Mouse (Mus musculus) midbrain, embryonic 15.5 days (tissue): Measurements from ENCODE around the gene Fxyd4. TPM values are rescaled to one million over a fixed set of nuclear protein-coding genes. Genes with fewer than 3 reads are reported as not detected.

ENCODE experiments used
- ATAC-seq: fragments of 200-750 bp; cut with Nextera tagmentation; replicated peaks from 2 replicates; pipeline ENCODE4 v1.8.0; 2017; ENCODE audit warnings: moderate TSS enrichment
- H3K27ac ChIP-seq: fragments of 300-500 bp; sonication (generic); 2 replicates; pipeline ENCODE4 v1.5.1; 2015; ENCODE audit warnings: mild to moderate bottlenecking, inconsistent platforms
- H3K27me3 ChIP-seq: fragments of 300-500 bp; sonication (generic); replicated peaks from 2 replicates; pipeline ENCODE4 v1.6.1; 2015; ENCODE audit warnings: inconsistent platforms
- H3K36me3 ChIP-seq: fragments of 300-500 bp; sonication (generic); replicated peaks from 2 replicates; pipeline ENCODE4 v1.6.1; 2015; ENCODE audit warnings: inconsistent platforms
- H3K4me1 ChIP-seq: fragments of 300-500 bp; sonication (generic); 2 replicates; pipeline ENCODE4 v1.6.1; 2015; ENCODE audit warnings: inconsistent platforms
- H3K4me2 ChIP-seq: fragments of 300-500 bp; sonication (generic); 2 replicates; pipeline ENCODE4 v1.6.1; 2015; ENCODE audit warnings: inconsistent platforms, mild to moderate bottlenecking, moderate library complexity
- H3K4me3 ChIP-seq: fragments of 300-500 bp; sonication (generic); 2 replicates; pipeline ENCODE4 v1.5.1; 2015; ENCODE audit warnings: mild to moderate bottlenecking, inconsistent platforms
- H3K9ac ChIP-seq: fragments of 300-500 bp; sonication (generic); 2 replicates; pipeline ENCODE4 v1.6.1; 2015; ENCODE audit warnings: mild to moderate bottlenecking, inconsistent platforms
- H3K9me3 ChIP-seq: fragments of 300-500 bp; sonication (generic); 2 replicates; pipeline ENCODE4 v1.6.1; 2016; ENCODE audit warnings: inconsistent platforms
- whole genome bisulfite sequencing: fragments of 180-500 bp; shearing (Covaris S2); methylation state at CpG from one replicate; pipeline ENCODE4 v1.1.7; 2015; ENCODE audit warnings: mixed read lengths; 5-methylcytosine and 5-hydroxymethylcytosine counted together
- polyA plus RNA-seq: library from polyadenylated mRNA; unstranded; fragments of >200 nt; fragmentation: Nextera tagmentation; extraction: Ambion mirVana; gene quantifications from 2 replicates; pipeline ENCODE4 v1.2.1, GENCODE M21; 2015

Fxyd4 gene
- polyA plus RNA-seq: 2.8 and 4.7 TPM in 2 replicates

- Histone ChIP-seq H3K27ac (no peak within 1 kb of the TSS), H3K9ac (no peak within 1 kb of the TSS), H3K4me1 (no peaks in the 10 kb centered on the region), H3K36me3 (no peaks in the 10 kb centered on the region), H3K9me3 (no peaks in the 10 kb centered on the region), H3K4me2 (no peak within 1 kb of the TSS), H3K4me3 (no peak within 1 kb of the TSS), H3K27me3 (no peaks in the 10 kb centered on the region)
- 82% methylated on average over 10 of the region's 10 CpGs for WGBS
- no peak for ATAC-seq
Observed at GRCm38 (mm10) chr6:117937222-117937932, at the start of gene Fxyd4. Fxyd4 (minus strand) TSS chr6:117937692.

- Histone ChIP-seq H3K36me3 (no peaks in the 10 kb centered on the region), H3K27ac (no peak overlapping the region), H3K4me3 (no peak overlapping the region), H3K4me2 (no peak overlapping the region), H3K9me3 (no peaks in the 10 kb centered on the region), H3K9ac (no peak overlapping the region), H3K4me1 (no peaks in the 10 kb centered on the region), H3K27me3 (no peaks in the 10 kb centered on the region)
- WGBS: 60% methylated on average over 5 of the region's 5 CpGs
- no peak for ATAC-seq
Observed at GRCm38 (mm10) chr6:117987173-117987572, 49.7 kb upstream of the Fxyd4 start.

- no peak for ATAC-seq
- no peaks in the 10 kb centered on the region for H3K4me1 ChIP-seq
- 61% methylated on average over 9 of the region's 9 CpGs for WGBS
- H3K36me3 ChIP-seq: no peaks in the 10 kb centered on the region
- no peaks in the 10 kb centered on the region for H3K27me3 ChIP-seq
- H3K4me3 ChIP-seq: no peak overlapping the region
- H3K27ac ChIP-seq: no peak overlapping the region
- H3K9ac ChIP-seq: no peak overlapping the region
- H3K9me3 ChIP-seq: no peaks in the 10 kb centered on the region
- no peak overlapping the region for H3K4me2 ChIP-seq
Observed at GRCm38 (mm10) chr6:117966729-117967128, 29.2 kb upstream of the Fxyd4 start.

GRCm38 (mm10) chr6:117963201-117963600 is 25.7 kb upstream of the Fxyd4 start:
- no peaks in the 10 kb centered on the region for H3K4me1 ChIP-seq
- no peak overlapping the region for H3K27ac ChIP-seq
- WGBS: 81% methylated on average over 3 of the region's 3 CpGs
- ATAC-seq: no peak
- H3K9me3 ChIP-seq: no peaks in the 10 kb centered on the region
- H3K27me3 ChIP-seq: no peaks in the 10 kb centered on the region
- H3K4me2 ChIP-seq: no peak overlapping the region
- no peak overlapping the region for H3K9ac ChIP-seq
- H3K4me3 ChIP-seq: no peak overlapping the region
- no peaks in the 10 kb centered on the region for H3K36me3 ChIP-seq

GRCm38 (mm10) chr6:117956851-117957501 is 19.5 kb upstream of the Fxyd4 start:
- Histone ChIP-seq H3K9me3 (no peaks in the 10 kb centered on the region), H3K4me2 (no peak overlapping the region), H3K4me1 (0 out of 2 replicates have a peak, but pooled peaks cover 6% of the 10 kb centered on the region), H3K27ac (no peak overlapping the region), H3K27me3 (no peaks in the 10 kb centered on the region), H3K36me3 (no peaks in the 10 kb centered on the region), H3K4me3 (no peak overlapping the region), H3K9ac (no peak overlapping the region)
- 19% methylated on average over 14 of the region's 14 CpGs for WGBS
- ATAC-seq: no peak

- Histone ChIP-seq H3K4me1 (0 out of 2 replicates have a peak, but pooled peaks cover 6% of the 10 kb centered on the region), H3K27me3 (no peaks in the 10 kb centered on the region), H3K27ac (no peak overlapping the region), H3K9me3 (no peaks in the 10 kb centered on the region), H3K36me3 (no peaks in the 10 kb centered on the region), H3K9ac (no peak overlapping the region), H3K4me3 (no peak overlapping the region), H3K4me2 (no peak overlapping the region)
- no peak for ATAC-seq
- WGBS: 73% methylated on average over 6 of the region's 6 CpGs
Observed at GRCm38 (mm10) chr6:117956161-117956560, 18.7 kb upstream of the Fxyd4 start.

GRCm38 (mm10) chr6:117952330-117952729 is 14.8 kb upstream of the Fxyd4 start:
- 91% methylated on average over 4 of the region's 4 CpGs for WGBS

GRCm38 (mm10) chr6:117943899-117944298 is 6.4 kb upstream of the Fxyd4 start:
- no peak for ATAC-seq
- no peak overlapping the region for H3K4me2 ChIP-seq
- H3K27ac ChIP-seq: no peak overlapping the region
- H3K36me3 ChIP-seq: no peaks in the 10 kb centered on the region
- no peak overlapping the region for H3K4me3 ChIP-seq
- no peak overlapping the region for H3K9ac ChIP-seq
- H3K4me1 ChIP-seq: no peaks in the 10 kb centered on the region
- no peaks in the 10 kb centered on the region for H3K27me3 ChIP-seq
- no peaks in the 10 kb centered on the region for H3K9me3 ChIP-seq
- 87% methylated on average over 2 of the region's 2 CpGs for WGBS

More at GRCm38 (mm10) chr6:117952330-117952729, 14.8 kb upstream of the Fxyd4 start:
- Histone ChIP-seq H3K9me3 (no peaks in the 10 kb centered on the region), H3K9ac (no peak overlapping the region), H3K27ac (no peak overlapping the region), H3K36me3 (no peaks in the 10 kb centered on the region), H3K27me3 (no peaks in the 10 kb centered on the region), H3K4me1 (0 out of 2 replicates have a peak, but pooled peaks cover 6% of the 10 kb centered on the region), H3K4me2 (no peak overlapping the region), H3K4me3 (no peak overlapping the region)
- ATAC-seq: no peak

GRCm38 (mm10) chr6:117942769-117943168 is 5.3 kb upstream of the Fxyd4 start:
- Histone ChIP-seq H3K36me3 (no peaks in the 10 kb centered on the region), H3K4me3 (no peak overlapping the region), H3K27me3 (no peaks in the 10 kb centered on the region), H3K27ac (no peak overlapping the region), H3K4me2 (no peak overlapping the region), H3K9me3 (no peaks in the 10 kb centered on the region), H3K9ac (no peak overlapping the region), H3K4me1 (no peaks in the 10 kb centered on the region)
- 79% methylated on average over 10 of the region's 10 CpGs for WGBS
- ATAC-seq: no peak

GRCm38 (mm10) chr6:117938951-117939350 is 1.5 kb upstream of the Fxyd4 start:
- WGBS: 89% methylated on average over 10 of the region's 10 CpGs
- no peak for ATAC-seq
- no peaks in the 10 kb centered on the region for H3K27me3 ChIP-seq
- H3K4me1 ChIP-seq: no peaks in the 10 kb centered on the region
- no peak overlapping the region for H3K4me2 ChIP-seq
- H3K4me3 ChIP-seq: no peak overlapping the region
- no peaks in the 10 kb centered on the region for H3K9me3 ChIP-seq
- no peak overlapping the region for H3K9ac ChIP-seq
- no peak overlapping the region for H3K27ac ChIP-seq
- no peaks in the 10 kb centered on the region for H3K36me3 ChIP-seq

GRCm38 (mm10) chr6:117935681-117936612 is 1.5 kb downstream of the Fxyd4 start:
- no peak for ATAC-seq
- Histone ChIP-seq H3K36me3 (no peaks in the 10 kb centered on the region), H3K9me3 (no peaks in the 10 kb centered on the region), H3K4me1 (no peaks in the 10 kb centered on the region), H3K27me3 (no peaks in the 10 kb centered on the region), H3K4me2 (no peak overlapping the region), H3K9ac (no peak overlapping the region), H3K27ac (no peak overlapping the region), H3K4me3 (no peak overlapping the region)
- WGBS: 91% methylated on average over 14 of the region's 14 CpGs

GRCm38 (mm10) chr6:117934301-117934700 is 3.2 kb downstream of the Fxyd4 start:
- Histone ChIP-seq H3K4me1 (no peaks in the 10 kb centered on the region), H3K27me3 (no peaks in the 10 kb centered on the region), H3K9ac (no peak overlapping the region), H3K36me3 (no peaks in the 10 kb centered on the region), H3K9me3 (no peaks in the 10 kb centered on the region), H3K4me2 (no peak overlapping the region), H3K4me3 (no peak overlapping the region), H3K27ac (no peak overlapping the region)
- ATAC-seq: no peak
- WGBS: 89% methylated on average over 6 of the region's 6 CpGs
